Mouse (Mus musculus): ENCODE measurements around the gene Fam57a.
"Not testable (repeated sequence)": the region's sequence is repeated elsewhere in the genome, so short reads cannot be mapped to it uniquely, and the experiment has no call there.

DNA sequence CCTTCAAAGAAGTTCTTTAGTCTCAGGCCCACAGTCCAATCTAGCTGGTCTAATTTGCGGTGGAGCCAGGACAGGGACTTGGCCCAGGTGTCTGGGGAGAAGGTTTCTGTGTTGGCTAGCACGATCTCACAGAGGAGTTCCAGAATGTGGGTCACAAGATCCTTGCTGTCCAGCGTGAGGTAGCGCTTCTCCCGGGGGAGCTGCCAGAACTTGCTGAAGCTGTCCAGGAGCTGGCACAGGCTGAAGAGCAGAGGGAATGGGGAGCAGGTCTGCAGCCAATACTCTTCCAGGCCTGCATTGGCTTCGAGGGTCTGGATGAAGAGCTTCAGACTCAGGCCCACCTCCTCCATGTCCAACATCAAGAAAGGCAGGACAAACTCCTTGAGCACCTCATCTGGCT, 32.1 kb downstream of the Fam57a start:
- TF ChIP-seq CTCF, EP300 (IDR thresholded peaks at IDR 0.05; ENCODE audit: low read depth): not testable (repeated sequence)

Data from liver, embryonic 14.5 days (tissue).